Mouse (Mus musculus): ENCODE measurements at regions not wholly inside any gene's neighbourhood (a gene's known extent, or its start where the extent isn't known, plus 50 kb on each side); places are given as distances from the start of the nearest gene placed in this dataset.
A peak's percentile ranks its signal among the peaks of the same experiment; 100 is the strongest.

- no peak for DNase-seq (ENCODE audit: extremely low spot score in 1 of 2, low spot score in 2 of 2)
- H3K27ac ChIP-seq, result no peak overlapping the region
- no peak for TF ChIP-seq CTCF (IDR thresholded peaks at IDR 0.05)
- H3K4me3 ChIP-seq, result no peak overlapping the region
- intact Hi-C loops (cut with DNase I), result no loop called here
Observed at GRCm38 (mm10) chr1:78050231-78050630, 146.7 kb downstream of the Pax3 start.

GRCm38 (mm10) chr1:78032336-78032735, 164.6 kb downstream of the Pax3 start:
- no peak for TF ChIP-seq CTCF (IDR thresholded peaks at IDR 0.05)
- DNase-seq (ENCODE audit: extremely low spot score in 1 of 2, low spot score in 2 of 2), result no peak
- intact Hi-C loops (cut with DNase I), result no loop called here
- no peak overlapping the region for H3K4me3 ChIP-seq
- H3K27ac ChIP-seq, result no peak overlapping the region

GRCm38 (mm10) chr1:78021766-78022165, 175.2 kb downstream of the Pax3 start:
- Histone ChIP-seq H3K4me3 (no peak overlapping the region), H3K27ac (no peak overlapping the region)
- TF ChIP-seq CTCF (IDR thresholded peaks at IDR 0.05), result no peak
- DNase-seq (ENCODE audit: extremely low spot score in 1 of 2, low spot score in 2 of 2), result no peak
- intact Hi-C loops (cut with DNase I), result no loop called here

GRCm38 (mm10) chr1:78021014-78021413, 175.9 kb downstream of the Pax3 start:
- DNase-seq (ENCODE audit: extremely low spot score in 1 of 2, low spot score in 2 of 2), result no peak
- Histone ChIP-seq H3K4me3 (no peak overlapping the region), H3K27ac (no peak overlapping the region)
- intact Hi-C loops (cut with DNase I), result no loop called here
- no peak for TF ChIP-seq CTCF (IDR thresholded peaks at IDR 0.05)

- Histone ChIP-seq H3K4me3 (no peak overlapping the region), H3K27ac (no peak overlapping the region)
- DNase-seq (ENCODE audit: extremely low spot score in 1 of 2, low spot score in 2 of 2), result no peak
- intact Hi-C loops (cut with DNase I), result no loop called here
- no peak for TF ChIP-seq CTCF (IDR thresholded peaks at IDR 0.05)
Observed at GRCm38 (mm10) chr1:78017949-78018617, 178.9 kb downstream of the Pax3 start.

GRCm38 (mm10) chr1:78016541-78017267, 180.2 kb downstream of the Pax3 start:
- no peak for TF ChIP-seq CTCF (IDR thresholded peaks at IDR 0.05)
- Histone ChIP-seq H3K4me3 (no peak overlapping the region), H3K27ac (no peak overlapping the region)
- no peak for DNase-seq (ENCODE audit: extremely low spot score in 1 of 2, low spot score in 2 of 2)
- intact Hi-C loops (cut with DNase I), result no loop called here

- Histone ChIP-seq H3K27ac (no peak overlapping the region), H3K4me3 (no peak overlapping the region)
- no peak for DNase-seq (ENCODE audit: extremely low spot score in 1 of 2, low spot score in 2 of 2)
- intact Hi-C loops (cut with DNase I), result no loop called here
- TF ChIP-seq CTCF (IDR thresholded peaks at IDR 0.05), result no peak
Observed at GRCm38 (mm10) chr1:78015999-78016398, 180.9 kb downstream of the Pax3 start.

- no peak for DNase-seq (ENCODE audit: extremely low spot score in 1 of 2, low spot score in 2 of 2)
- TF ChIP-seq CTCF (IDR thresholded peaks at IDR 0.05), result no peak
- no peak overlapping the region for H3K4me3 ChIP-seq
- H3K27ac ChIP-seq, result no peak overlapping the region
- intact Hi-C loops (cut with DNase I), result no loop called here
Observed at GRCm38 (mm10) chr1:78013396-78013795, 183.5 kb downstream of the Pax3 start.

GRCm38 (mm10) chr1:78008811-78009410, 188.0 kb downstream of the Pax3 start:
- H3K27ac ChIP-seq, result no peak overlapping the region
- no peak overlapping the region for H3K4me3 ChIP-seq
- DNase-seq (ENCODE audit: extremely low spot score in 1 of 2, low spot score in 2 of 2), result peak in 1 of 2 experiments; percentile 14
- intact Hi-C loops (cut with DNase I), result no loop called here
- peak; percentile 25 for TF ChIP-seq CTCF (IDR thresholded peaks at IDR 0.05)

GRCm38 (mm10) chr1:78004376-78004775, 192.6 kb downstream of the Pax3 start:
- intact Hi-C loops (cut with DNase I), result no loop called here
- DNase-seq (ENCODE audit: extremely low spot score in 1 of 2, low spot score in 2 of 2), result no peak
- no peak overlapping the region for H3K27ac ChIP-seq
- TF ChIP-seq CTCF (IDR thresholded peaks at IDR 0.05), result no peak
- H3K4me3 ChIP-seq, result no peak overlapping the region

- no peak for TF ChIP-seq CTCF (IDR thresholded peaks at IDR 0.05)
- intact Hi-C loops (cut with DNase I), result no loop called here
- no peak overlapping the region for H3K4me3 ChIP-seq
- no peak overlapping the region for H3K27ac ChIP-seq
- no peak for DNase-seq (ENCODE audit: extremely low spot score in 1 of 2, low spot score in 2 of 2)
Observed at GRCm38 (mm10) chr1:77998727-77999126, 198.2 kb downstream of the Pax3 start.

- Histone ChIP-seq H3K4me3 (no peak overlapping the region), H3K27ac (no peak overlapping the region)
- no peak for DNase-seq (ENCODE audit: extremely low spot score in 1 of 2, low spot score in 2 of 2)
- intact Hi-C loops (cut with DNase I), result no loop called here
- TF ChIP-seq CTCF (IDR thresholded peaks at IDR 0.05), result no peak
Observed at GRCm38 (mm10) chr1:77981528-77981927, 215.4 kb downstream of the Pax3 start.
